Mouse (Mus musculus) intestine, postnatal 0 days (tissue): Measurements from ENCODE around the gene Smarca2. TPM values are rescaled to one million over a fixed set of nuclear protein-coding genes. Genes with fewer than 3 reads are reported as not detected.

Experiments used
- ATAC-seq: fragments of 200-750 bp; cut with Nextera tagmentation; 2 replicates; pipeline ENCODE4 v1.8.0; 2017; ENCODE audit warnings: mild to moderate bottlenecking, moderate TSS enrichment, moderate library complexity
- H3K27ac ChIP-seq: fragments of 300-500 bp; sonication (generic); 2 replicates; pipeline ENCODE4 v1.5.1; 2014; ENCODE audit warnings: mild to moderate bottlenecking, low read depth, low read length, moderate library complexity
- H3K27me3 ChIP-seq: fragments of 300-500 bp; sonication (generic); replicated peaks from 2 replicates; pipeline ENCODE4 v1.6.1; 2014; ENCODE audit warnings: low read length, mixed read lengths; ENCODE audit not compliant: control insufficient read depth, insufficient read depth
- H3K36me3 ChIP-seq: fragments of 300-500 bp; sonication (generic); 2 replicates; pipeline ENCODE4 v1.6.1; 2014; ENCODE audit warnings: mild to moderate bottlenecking, moderate library complexity; ENCODE audit not compliant: control insufficient read depth, insufficient read depth
- H3K4me1 ChIP-seq: fragments of 300-500 bp; sonication (generic); replicated peaks from 2 replicates; pipeline ENCODE4 v1.6.1; 2014; ENCODE audit warnings: antibody characterized with exemption, low read length, mixed read lengths; ENCODE audit not compliant: control insufficient read depth, insufficient read depth
- H3K4me2 ChIP-seq: fragments of 300-500 bp; sonication (generic); replicated peaks from 2 replicates; pipeline ENCODE4 v1.6.1; 2014; ENCODE audit warnings: low read depth, mild to moderate bottlenecking, moderate library complexity
- H3K4me3 ChIP-seq: fragments of 300-500 bp; sonication (generic); 2 replicates; pipeline ENCODE4 v1.5.1; 2014; ENCODE audit warnings: low read depth, low read length
- H3K9ac ChIP-seq: fragments of 300-500 bp; sonication (generic); 2 replicates; pipeline ENCODE4 v1.6.1; 2014; ENCODE audit warnings: mild to moderate bottlenecking, low read depth, low read length
- H3K9me3 ChIP-seq: fragments of 300-500 bp; sonication (generic); 2 replicates; pipeline ENCODE4 v1.6.1; 2016; ENCODE audit warnings: mixed run types; ENCODE audit not compliant: control insufficient read depth
- CTCF ChIP-seq: sonication (generic); IDR thresholded peaks from 2 replicates; pipeline ENCODE4 v1.5.1; 2016; ENCODE audit warnings: low read depth, mild to moderate bottlenecking, control low read depth, antibody characterized with exemption, moderate library complexity
- WGBS: fragments of 180-500 bp; shearing (Covaris S2); extraction: QIAGEN DNeasy Blood & Tissue Kit; methylation state at CpG from one replicate; pipeline ENCODE4 v1.1.7; 2014; 5-methylcytosine and 5-hydroxymethylcytosine counted together
- polyA plus RNA-seq: library from polyadenylated mRNA; unstranded; fragments of >200 nt; fragmentation: Nextera tagmentation; extraction: Ambion mirVana; gene quantifications from 2 replicates; pipeline ENCODE4 v1.2.1, GENCODE M21; 2015

Gene Smarca2
- polyA plus RNA-seq, 1 experiment from 2014 or later = 18.1 TPM

GRCm38 (mm10) chr19:26679674-26680073, 74.8 kb downstream of the Smarca2 start:
- no peak overlapping the region for H3K27ac ChIP-seq
- H3K9ac ChIP-seq = no peak overlapping the region
- H3K27me3 ChIP-seq = no peaks in the 10 kb centered on the region
- TF ChIP-seq CTCF = no peak
- H3K4me1 ChIP-seq = no peaks in the 10 kb centered on the region
- ATAC-seq = no peak
- H3K4me3 ChIP-seq = no peak overlapping the region
- 62% methylated on average over 3 of the region's 3 CpGs for WGBS
- no peaks in the 10 kb centered on the region for H3K9me3 ChIP-seq
- H3K36me3 ChIP-seq = peaks cover 35% of the 10 kb centered on the region; the same call in 1 of the 2 replicates
- H3K4me2 ChIP-seq = no peak overlapping the region

DNA sequence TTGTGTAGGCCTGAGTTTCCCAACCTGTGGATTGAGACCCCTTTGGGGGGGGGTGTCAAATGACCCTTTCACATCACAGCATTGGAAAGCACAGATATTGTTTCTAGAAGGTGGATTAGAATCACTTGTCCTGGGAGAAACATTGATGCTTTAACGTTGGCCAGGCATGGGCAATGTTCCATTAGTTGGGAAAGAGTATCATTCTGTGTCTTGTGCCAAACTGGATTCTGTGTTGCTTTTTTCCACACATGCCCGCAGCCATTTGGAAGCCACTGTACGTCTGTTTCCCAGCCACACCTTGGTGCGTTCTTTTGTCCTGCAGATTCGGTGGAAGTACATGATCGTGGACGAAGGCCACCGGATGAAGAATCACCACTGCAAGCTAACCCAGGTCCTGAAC, 76.7 kb downstream of the Smarca2 start:
- Histone ChIP-seq H3K9me3 (no peaks in the 10 kb centered on the region), H3K36me3 (peaks cover 36% of the 10 kb centered on the region; the same call in 1 of the 2 replicates), H3K4me1 (no peaks in the 10 kb centered on the region), H3K4me3 (no peak overlapping the region), H3K4me2 (no peak overlapping the region), H3K9ac (no peak overlapping the region), H3K27me3 (no peaks in the 10 kb centered on the region), H3K27ac (no peak overlapping the region)
- ATAC-seq = no peak
- TF ChIP-seq CTCF = no peak
- 97% methylated on average over 8 of the region's 8 CpGs for WGBS

- Histone ChIP-seq H3K36me3 (peaks cover 30% of the 10 kb centered on the region; the same call in 1 of the 2 replicates), H3K4me2 (no peak overlapping the region), H3K4me1 (no peaks in the 10 kb centered on the region), H3K4me3 (no peak overlapping the region), H3K9me3 (no peaks in the 10 kb centered on the region), H3K9ac (no peak overlapping the region), H3K27me3 (no peaks in the 10 kb centered on the region), H3K27ac (no peak overlapping the region)
- 85% methylated on average over 4 of the region's 4 CpGs for WGBS
- TF ChIP-seq CTCF = no peak
- ATAC-seq = no peak
Measured at GRCm38 (mm10) chr19:26682130-26682529, 77.3 kb downstream of the Smarca2 start.

DNA sequence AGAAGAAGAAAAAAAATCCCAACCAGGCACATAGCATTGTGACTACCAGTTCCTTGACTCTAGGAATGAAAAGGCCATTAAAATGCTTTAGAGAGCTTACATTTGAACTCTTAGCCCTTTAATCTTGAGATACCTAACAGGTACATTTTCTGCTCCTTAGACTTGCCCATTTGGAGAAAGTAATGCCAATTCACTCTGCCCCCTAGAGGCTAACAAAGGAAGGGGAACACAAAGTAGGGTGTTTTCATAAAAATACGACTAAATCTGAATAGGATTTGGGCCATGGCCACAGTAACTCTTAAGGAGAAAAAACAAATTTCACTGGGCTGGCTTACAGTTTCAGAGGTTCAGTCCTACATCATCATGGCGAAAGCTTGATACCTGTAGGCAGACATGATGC, 77.9 kb downstream of the Smarca2 start:
- peak; percentile 54 for TF ChIP-seq CTCF
- WGBS = 93% methylated on average over 2 of the region's 2 CpGs
- H3K4me3 ChIP-seq = no peak overlapping the region
- peaks cover 30% of the 10 kb centered on the region; the same call in 1 of the 2 replicates for H3K36me3 ChIP-seq
- no peaks in the 10 kb centered on the region for H3K27me3 ChIP-seq
- H3K4me2 ChIP-seq = no peak overlapping the region
- H3K9ac ChIP-seq = no peak overlapping the region
- H3K27ac ChIP-seq = no peak overlapping the region
- no peaks in the 10 kb centered on the region for H3K4me1 ChIP-seq
- H3K9me3 ChIP-seq = no peaks in the 10 kb centered on the region
- no peak for ATAC-seq

- H3K9me3 ChIP-seq = no peaks in the 10 kb centered on the region
- 95% methylated on average over 8 of the region's 8 CpGs for WGBS
- H3K4me1 ChIP-seq = no peaks in the 10 kb centered on the region
- H3K4me3 ChIP-seq = no peak overlapping the region
- peaks cover 28% of the 10 kb centered on the region; the same call in 1 of the 2 replicates for H3K36me3 ChIP-seq
- ATAC-seq = no peak
- no peak overlapping the region for H3K27ac ChIP-seq
- no peaks in the 10 kb centered on the region for H3K27me3 ChIP-seq
- no peak for TF ChIP-seq CTCF
- H3K4me2 ChIP-seq = no peak overlapping the region
- H3K9ac ChIP-seq = no peak overlapping the region
Measured at GRCm38 (mm10) chr19:26683731-26684130, 78.9 kb downstream of the Smarca2 start.

GRCm38 (mm10) chr19:26690516-26690915, 85.7 kb downstream of the Smarca2 start:
- WGBS = 59% methylated on average over 4 of the region's 4 CpGs
- no peak overlapping the region for H3K27ac ChIP-seq
- no peak for TF ChIP-seq CTCF
- H3K27me3 ChIP-seq = no peaks in the 10 kb centered on the region
- no peak overlapping the region for H3K4me3 ChIP-seq
- H3K4me1 ChIP-seq = no peaks in the 10 kb centered on the region
- no peak for ATAC-seq
- no peak overlapping the region for H3K9ac ChIP-seq
- peaks cover 39% of the 10 kb centered on the region; the same call in 1 of the 2 replicates for H3K36me3 ChIP-seq
- no peak overlapping the region for H3K4me2 ChIP-seq
- no peaks in the 10 kb centered on the region for H3K9me3 ChIP-seq

DNA sequence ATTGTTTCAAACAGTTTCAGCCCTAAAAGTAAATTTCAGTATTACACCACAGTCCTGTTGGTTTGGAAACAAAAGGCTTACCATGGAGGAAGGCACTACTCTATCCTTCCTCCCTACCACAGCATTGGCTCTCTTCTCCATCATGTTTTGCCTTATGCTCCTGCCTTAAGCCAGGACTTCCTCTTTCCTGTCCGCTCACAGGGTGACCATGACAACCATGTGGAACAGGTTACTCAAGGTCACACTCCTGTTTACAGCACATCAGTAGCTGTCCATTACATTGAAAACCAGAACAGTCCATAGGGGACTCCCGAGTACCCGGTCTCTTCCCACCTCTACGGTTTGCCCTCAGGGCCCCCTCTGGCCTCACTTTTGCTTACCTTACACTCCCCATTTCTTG, 92.3 kb downstream of the Smarca2 start:
- 45% methylated on average over 4 of the region's 4 CpGs for WGBS
- ATAC-seq = no peak
- H3K27ac ChIP-seq = no peak overlapping the region
- no peaks in the 10 kb centered on the region for H3K4me1 ChIP-seq
- no peak overlapping the region for H3K4me2 ChIP-seq
- H3K9ac ChIP-seq = no peak overlapping the region
- H3K36me3 ChIP-seq = peaks cover 60% of the 10 kb centered on the region
- H3K4me3 ChIP-seq = no peak overlapping the region
- TF ChIP-seq CTCF = no peak
- no peaks in the 10 kb centered on the region for H3K9me3 ChIP-seq
- no peaks in the 10 kb centered on the region for H3K27me3 ChIP-seq
